Mouse (Mus musculus) CD4-positive, CD25-positive, alpha-beta regulatory T cell, adult 2 months (primary cell): ENCODE measurements around the gene Tnk1.
A peak's percentile ranks its signal among the peaks of the same experiment; 100 is the strongest.

Experiments
- DNase-seq: peaks from one replicate; pipeline ENCODE4 v3.0.0-alpha.2; 2012; ENCODE audit warnings: low read depth, low spot score

Tnk1 gene

DNA sequence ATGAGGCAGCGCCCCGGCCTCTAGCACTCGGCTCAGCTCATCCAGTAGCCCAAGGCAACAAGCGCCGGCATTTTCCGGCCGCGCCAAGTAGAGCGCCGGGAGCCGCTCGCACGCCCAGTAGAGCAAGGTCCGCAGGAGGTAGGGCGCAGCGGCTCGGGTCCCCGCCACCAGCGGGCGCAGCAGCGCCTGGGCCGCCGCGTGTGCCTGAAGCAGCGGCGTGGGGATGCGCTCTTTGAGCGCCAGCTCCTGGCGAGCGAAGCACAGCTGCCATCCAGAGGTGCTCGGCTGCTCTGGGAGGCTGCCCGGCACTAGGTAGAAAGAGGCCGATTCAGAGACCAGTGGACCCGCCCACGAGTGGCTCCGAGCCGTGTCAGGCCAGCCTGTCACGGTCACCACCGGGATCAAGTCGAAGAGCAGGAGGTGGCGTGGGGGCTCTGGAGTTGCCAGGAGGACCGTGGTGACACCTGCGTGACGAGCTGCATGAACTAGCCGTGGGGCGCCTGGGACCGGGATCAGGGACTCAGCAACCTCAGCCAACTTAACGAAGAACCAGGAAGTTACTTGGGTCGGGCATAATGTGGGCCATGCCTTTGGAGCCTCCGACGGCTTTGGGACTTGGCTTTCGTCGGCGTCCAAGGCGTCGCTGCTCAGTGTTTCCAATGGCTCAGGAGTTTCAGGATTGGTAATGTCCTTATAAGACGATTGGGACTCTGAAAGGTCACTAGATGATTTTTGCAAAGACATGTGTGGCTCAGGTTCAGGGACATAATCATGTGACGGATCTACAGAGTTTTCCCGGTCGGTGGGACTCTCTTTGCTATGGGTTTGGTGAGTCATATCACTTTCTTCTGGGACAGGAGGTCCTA is 54.5 kb downstream of the Tnk1 start:
- DNase-seq = peak; percentile 85

DNA sequence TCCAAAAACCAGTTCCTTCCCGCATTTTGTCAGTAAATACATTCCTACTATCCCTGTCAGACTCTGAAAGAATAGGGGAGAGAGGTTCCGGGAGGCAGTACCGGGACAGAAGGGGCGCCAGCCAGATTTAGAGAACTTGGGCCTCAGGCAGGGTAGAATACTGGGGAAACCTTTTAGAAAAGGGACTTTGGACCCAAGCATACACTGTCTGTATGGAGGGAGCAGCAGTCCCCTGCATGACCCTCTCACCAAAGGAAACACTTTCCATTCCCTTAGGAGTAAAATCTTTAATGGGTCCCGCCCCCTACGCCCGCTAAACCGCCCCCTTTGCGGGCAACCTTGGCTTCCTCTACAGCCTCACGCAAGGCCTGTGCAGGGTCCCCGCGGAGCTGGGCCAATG is 55.2 kb downstream of the Tnk1 start:
- no peak for DNase-seq

DNA sequence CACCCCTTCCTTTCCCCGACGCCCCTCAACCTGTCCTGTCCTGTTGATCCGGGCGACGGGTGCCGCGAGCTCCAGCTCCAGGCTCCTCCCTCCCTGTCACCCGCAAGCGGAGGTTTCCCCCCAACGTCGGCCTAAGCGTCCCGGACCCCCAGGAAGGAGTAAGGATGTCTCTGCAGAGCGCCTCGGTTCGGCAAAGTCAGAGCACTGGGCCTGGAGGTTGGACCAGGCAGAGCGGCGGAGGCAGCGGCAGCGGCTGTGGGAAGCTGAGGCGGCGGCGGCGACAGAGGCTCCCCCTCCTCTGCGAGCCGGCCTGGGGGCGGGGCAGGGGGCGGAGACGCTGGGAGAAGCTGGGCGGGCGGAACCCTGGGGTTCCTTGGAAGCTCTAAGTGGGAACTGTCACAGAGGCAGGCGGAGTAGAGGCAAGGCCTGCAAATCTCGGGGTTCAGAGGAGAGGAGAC is 55.9 kb downstream of the Tnk1 start:
- peak; percentile 82 for DNase-seq

DNA sequence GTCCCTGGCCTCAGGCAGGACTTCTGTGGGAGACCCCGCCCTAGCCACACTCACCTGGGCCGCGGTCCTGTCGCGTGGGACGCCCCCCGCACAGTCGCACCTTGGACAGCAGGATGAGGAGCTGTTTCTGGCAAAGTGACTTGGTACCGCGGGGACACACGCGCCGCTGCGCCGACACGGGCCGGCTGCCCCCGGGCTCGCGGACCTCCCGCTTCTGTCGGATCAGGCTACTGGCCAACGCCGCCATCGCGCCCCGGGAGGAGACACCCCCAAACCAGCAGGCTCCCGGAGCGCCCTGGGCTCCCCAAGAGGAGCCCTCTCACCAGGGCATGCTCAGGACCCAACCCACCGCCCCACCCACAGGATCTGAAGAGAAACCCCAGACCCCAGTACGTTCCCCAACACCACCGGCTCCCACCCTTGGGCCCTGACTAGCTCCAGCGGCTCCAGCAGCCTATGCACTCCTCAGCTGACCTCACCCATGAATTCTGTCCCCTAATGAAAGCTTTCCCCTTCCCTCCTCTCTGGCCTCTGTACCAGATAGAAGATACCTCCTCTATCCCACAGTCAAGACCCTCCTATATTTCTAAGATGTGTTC is 57.1 kb downstream of the Tnk1 start, which contains the start of gene Fgf11:
Gene Fgf11, minus strand, starts transcription at position 479 of the 599 bp plus-strand sequence.
- peak; percentile 28 for DNase-seq
